Mouse (Mus musculus) ES-E14 (cell line): ENCODE measurements around the gene Atxn10. TPM values are rescaled to one million over a fixed set of nuclear protein-coding genes. Genes with fewer than 3 reads are reported as not detected.
"Not testable (repeated sequence)": the region's sequence is repeated elsewhere in the genome, so short reads cannot be mapped to it uniquely, and the experiment has no call there.

Experiments
- DNase-seq: peaks from one replicate; pipeline ENCODE4 v3.0.0-alpha.2; 2013; ENCODE audit warnings: low read depth, low spot score
- H3K27ac ChIP-seq: 2 replicates; pipeline ENCODE4 v1.5.1; 2012; ENCODE audit warnings: low read depth, mild to moderate bottlenecking, low read length, moderate library complexity, mixed read lengths; ENCODE audit not compliant: poor library complexity, insufficient read depth, severe bottlenecking
- H3K36me3 ChIP-seq: 2 replicates; pipeline ENCODE4 v1.6.1; 2012; ENCODE audit warnings: mild to moderate bottlenecking, low read length, moderate library complexity, mixed read lengths; ENCODE audit not compliant: control insufficient read depth, poor library complexity, insufficient read depth, severe bottlenecking
- H3K4me1 ChIP-seq, 2 experiments: fragments of 150-350 bp in 1 of 2; sonication (generic) in 1 of 2; 2 replicates each; pipeline ENCODE4 v1.6.1; 2012; ENCODE audit warnings: low read length in 2 of 2, mild to moderate bottlenecking in 1 of 2, mixed read lengths in 1 of 2; ENCODE audit not compliant: control insufficient read depth in 2 of 2, insufficient read depth in 2 of 2, poor library complexity in 1 of 2
- H3K4me3 ChIP-seq, 2 experiments: fragments of 150-350 bp in 1 of 2; sonication (generic) in 1 of 2; 2 replicates each; pipeline ENCODE4 v1.5.1; 2012; ENCODE audit warnings: low read length in 2 of 2, low read depth in 1 of 2, mild to moderate bottlenecking in 1 of 2, mixed read lengths in 1 of 2; ENCODE audit not compliant: insufficient read depth in 1 of 2, poor library complexity in 1 of 2, severe bottlenecking in 1 of 2
- H3K9ac ChIP-seq: 2 replicates; pipeline ENCODE4 v1.6.1; 2012; ENCODE audit warnings: low read depth, mild to moderate bottlenecking, low read length, mixed read lengths; ENCODE audit not compliant: poor library complexity, insufficient read depth, severe bottlenecking
- H3K9me3 ChIP-seq: fragments of 150-350 bp; sonication (generic); 2 replicates; pipeline ENCODE4 v1.6.1; 2012; ENCODE audit warnings: low read depth, mild to moderate bottlenecking, low read length; ENCODE audit not compliant: control insufficient read depth, insufficient read depth
- CHD2 ChIP-seq: IDR thresholded peaks from 2 replicates; pipeline ENCODE4 v1.6.1; 2014; ENCODE audit warnings: mild to moderate bottlenecking, low read depth, low read length, inconsistent platforms
- HCFC1 ChIP-seq: IDR thresholded peaks from 2 replicates; pipeline ENCODE4 v1.6.1; 2012; ENCODE audit warnings: low read length, inconsistent platforms, borderline replicate concordance; ENCODE audit not compliant: insufficient read depth
- MAFK ChIP-seq: IDR thresholded peaks from 2 replicates; pipeline ENCODE4 v1.6.1; 2014; ENCODE audit warnings: mild to moderate bottlenecking, low read depth, low read length, inconsistent platforms; ENCODE audit not compliant: insufficient read depth
- ZC3H11A ChIP-seq: IDR thresholded peaks from 2 replicates; pipeline ENCODE4 v1.6.1; 2012; ENCODE audit warnings: low read depth, mild to moderate bottlenecking, inconsistent platforms, low read length, borderline replicate concordance
- ZNF384 ChIP-seq: IDR thresholded peaks from 2 replicates; pipeline ENCODE4 v1.6.1; 2012; ENCODE audit warnings: low read depth, low read length, inconsistent platforms
- in situ Hi-C, 2 experiments: fragments of 600-800 bp; cut with MboI; formaldehyde crosslinking; loops; one replicate each; pipeline ENCODE4 v1.15.1; 2025; ENCODE audit warnings: low sequenced_read_pairs in 2 of 2, inconsistent platforms in 1 of 2; ENCODE audit not compliant: unreplicated experiment in 2 of 2
- total RNA-seq: library from RNA; depleted of rRNA; stranded (reverse); fragments of 300-350 nt; gene quantifications from 2 replicates; pipeline ENCODE4 v1.2.3, GENCODE M21; 2012

The Atxn10 gene
- total RNA-seq, 1 experiment, result 195 TPM

DNA sequence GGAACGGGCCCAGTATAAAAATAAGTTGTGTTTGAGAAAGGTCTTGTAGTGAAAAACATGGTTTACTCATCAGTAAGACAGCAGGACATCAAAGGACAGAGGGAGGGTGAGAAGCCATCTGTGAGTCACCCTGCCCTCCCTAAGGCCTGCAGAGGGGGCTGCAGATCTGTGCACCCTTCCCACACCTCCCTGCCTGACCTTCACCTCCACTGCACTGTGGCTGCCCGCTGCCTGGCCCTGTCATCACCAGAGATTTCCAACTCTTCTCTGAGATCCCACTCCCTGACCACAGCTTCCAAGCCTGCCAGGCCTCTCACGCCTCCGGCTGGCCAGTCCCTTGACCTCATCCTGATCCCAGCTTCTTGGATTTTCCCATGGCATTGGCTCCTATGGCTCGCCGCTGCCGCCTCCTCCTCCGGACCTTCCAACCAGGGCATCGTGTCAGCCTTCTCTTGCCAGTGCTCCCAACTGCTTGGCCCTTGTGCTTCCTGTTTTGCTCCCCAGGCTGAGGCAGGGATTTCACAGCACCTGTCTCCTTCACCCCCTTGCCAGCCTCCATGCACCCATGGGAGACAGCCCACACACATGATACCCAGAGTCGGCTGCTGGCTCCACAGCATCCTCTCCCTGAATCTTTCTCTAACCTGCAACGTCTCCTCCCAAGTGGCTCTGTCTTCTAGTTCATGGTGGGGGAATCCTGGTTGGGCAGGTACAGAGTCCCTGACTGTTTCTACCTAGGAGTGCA lies 15.9 kb upstream of the Atxn10 start:
- Histone ChIP-seq H3K4me1 (no peaks in the 10 kb centered on the region), H3K9ac (no peak overlapping the region), H3K4me3 (no peak overlapping the region), H3K27ac (no peak overlapping the region), H3K9me3 (no peaks in the 10 kb centered on the region), H3K36me3 (no peaks in the 10 kb centered on the region)
- TF ChIP-seq HCFC1 (no peak), MAFK (no peak), ZNF384 (no peak), ZC3H11A (no peak), CHD2 (no peak)
- no peak for DNase-seq
- in situ Hi-C loops, result loop anchor here in 1 of 2 experiments (10.0 kb wide), 1 partner anchor 265 kb away; the partner anchor contains the start of gene Wnt7b

DNA sequence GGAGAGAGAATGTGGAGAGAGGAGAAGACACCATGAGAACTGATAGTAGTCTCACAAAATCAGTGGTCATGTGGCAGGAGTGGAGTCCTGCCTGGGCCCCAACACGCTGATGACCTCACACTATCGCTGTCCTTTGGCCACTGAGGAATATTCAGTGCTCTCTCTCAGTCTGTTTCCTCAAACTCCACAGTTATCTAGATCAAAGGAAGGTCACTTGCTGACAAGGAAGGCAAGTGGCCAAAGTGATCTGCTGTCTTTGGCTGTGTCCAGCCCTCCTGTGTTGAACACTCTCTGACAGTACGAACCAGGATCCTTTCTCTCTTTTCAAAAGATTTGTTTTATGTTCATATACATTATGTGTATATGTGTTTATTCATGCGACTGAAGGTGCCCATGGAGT lies 12.8 kb upstream of the Atxn10 start:
- Histone ChIP-seq H3K9me3 (no peaks in the 10 kb centered on the region), H3K27ac (no peak overlapping the region), H3K9ac (no peak overlapping the region), H3K36me3 (no peaks in the 10 kb centered on the region), H3K4me3 (no peak overlapping the region), H3K4me1 (peaks cover 4 to 13% of the 10 kb centered on the region in 2 experiments; a peak in 3 of 4 replicates)
- in situ Hi-C loops, result loop anchor here in 1 of 2 experiments (10.0 kb wide), 1 partner anchor 262 kb away; the partner anchor contains the start of gene Wnt7b
- TF ChIP-seq ZC3H11A (no peak), HCFC1 (no peak), MAFK (no peak), ZNF384 (no peak), CHD2 (no peak)
- no peak for DNase-seq

DNA sequence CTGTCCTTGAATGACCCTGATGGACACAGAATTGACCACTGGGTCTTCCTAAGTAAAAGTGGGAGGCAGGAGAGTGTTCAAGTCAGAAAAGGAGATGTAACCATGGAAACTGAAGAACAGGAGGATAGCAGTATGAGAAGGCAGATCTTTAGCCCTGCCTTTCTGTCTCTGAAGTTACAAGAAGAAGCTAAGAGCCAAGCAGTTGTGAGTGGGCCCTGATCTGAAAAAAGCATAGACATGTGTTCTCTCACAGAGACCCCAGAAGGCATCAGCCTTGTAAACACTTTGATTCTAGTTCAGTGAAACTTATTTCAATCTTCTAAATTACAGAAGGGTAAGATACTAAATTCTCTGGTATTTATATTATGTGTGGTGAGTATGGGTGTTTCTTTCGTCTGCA lies 11.6 kb upstream of the Atxn10 start:
- in situ Hi-C loops, result loop anchor here in 1 of 2 experiments (10.0 kb wide), 1 partner anchor 260 kb away; the partner anchor contains the start of gene Wnt7b
- no peak for DNase-seq
- no peak overlapping the region for H3K9ac ChIP-seq
- H3K4me1 ChIP-seq, result peaks cover 4 to 13% of the 10 kb centered on the region in 2 experiments; a peak in 3 of 4 replicates
- no peaks in the 10 kb centered on the region for H3K36me3 ChIP-seq
- no peak overlapping the region for H3K4me3 ChIP-seq
- TF ChIP-seq ZNF384 (no peak), HCFC1 (no peak), MAFK (no peak), CHD2 (no peak), ZC3H11A (no peak)
- no peaks in the 10 kb centered on the region for H3K9me3 ChIP-seq
- H3K27ac ChIP-seq, result no peak overlapping the region

DNA sequence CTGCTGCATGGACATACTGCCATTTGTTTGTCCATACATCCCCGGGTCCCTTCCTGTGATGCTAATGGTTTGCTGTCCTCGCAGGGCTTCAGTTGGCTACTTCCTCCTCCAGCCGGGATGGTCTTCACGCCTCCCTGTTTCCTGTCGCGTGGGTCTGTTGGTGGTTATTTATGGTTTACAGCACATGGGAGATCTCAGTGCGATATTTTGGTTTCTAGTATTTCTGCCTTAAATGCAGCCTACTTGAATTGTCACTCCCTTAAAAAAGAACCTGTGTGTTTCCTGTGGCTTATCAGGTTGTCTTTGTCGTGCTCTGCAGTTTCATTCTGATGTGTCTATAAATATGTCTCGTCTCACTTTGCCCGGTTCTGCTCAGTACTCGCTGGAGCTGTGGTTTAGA lies 8.2 kb upstream of the Atxn10 start:
- Histone ChIP-seq H3K4me1 (peaks cover 4 to 18% of the 10 kb centered on the region in 2 experiments), H3K9ac (no peak overlapping the region), H3K36me3 (no peaks in the 10 kb centered on the region), H3K9me3 (no peaks in the 10 kb centered on the region), H3K27ac (no peak overlapping the region), H3K4me3 (no peak overlapping the region)
- DNase-seq, result no peak
- in situ Hi-C loops, result loop anchor here in 1 of 2 experiments (10.0 kb wide), 1 partner anchor 257 kb away; the partner anchor contains the start of gene Wnt7b
- no peak for TF ChIP-seq ZNF384
- TF ChIP-seq HCFC1, result no peak
- TF ChIP-seq MAFK, result no peak
- TF ChIP-seq ZC3H11A, result no peak
- no peak for TF ChIP-seq CHD2

DNA sequence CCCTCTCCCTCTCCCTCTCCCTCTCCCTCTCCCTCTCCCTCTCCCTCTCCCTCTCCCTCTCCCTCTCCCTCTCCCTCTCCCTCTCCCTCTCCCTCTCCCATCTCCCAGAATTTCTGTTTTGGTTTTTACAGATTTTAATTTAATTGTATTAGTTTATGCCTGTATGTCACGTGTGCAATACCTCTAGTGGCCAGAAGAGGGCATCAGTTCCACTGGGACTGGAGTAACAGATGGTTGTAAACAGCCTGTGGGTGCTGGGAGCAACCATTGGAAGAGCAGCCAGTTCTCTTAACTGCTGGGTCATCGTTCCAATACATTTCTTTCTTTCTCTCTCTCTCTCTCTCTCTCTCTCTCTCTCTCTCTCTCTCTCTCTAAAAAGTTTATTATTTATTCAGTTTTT lies 7.6 kb upstream of the Atxn10 start:
- not testable (repeated sequence) for H3K9me3 ChIP-seq, DNase-seq, H3K36me3 ChIP-seq, H3K27ac ChIP-seq, H3K9ac ChIP-seq, H3K4me3 ChIP-seq
- H3K4me1 ChIP-seq, result peaks cover 4 to 20% of the 10 kb centered on the region in 2 experiments
- in situ Hi-C loops, result loop anchor here in 1 of 2 experiments (10.0 kb wide), 1 partner anchor 256 kb away; the partner anchor contains the start of gene Wnt7b
